Mouse (Mus musculus): Measurements from ENCODE around the gene Vipas39.
"Not testable (repeated sequence)": the region's sequence is repeated elsewhere in the genome, so short reads cannot be mapped to it uniquely, and the experiment has no call there.

Gene Vipas39

GRCm38 (mm10) chr12:87266827-87267603 is 959 bp upstream of the Vipas39 start:
- no peak for DNase-seq

DNA sequence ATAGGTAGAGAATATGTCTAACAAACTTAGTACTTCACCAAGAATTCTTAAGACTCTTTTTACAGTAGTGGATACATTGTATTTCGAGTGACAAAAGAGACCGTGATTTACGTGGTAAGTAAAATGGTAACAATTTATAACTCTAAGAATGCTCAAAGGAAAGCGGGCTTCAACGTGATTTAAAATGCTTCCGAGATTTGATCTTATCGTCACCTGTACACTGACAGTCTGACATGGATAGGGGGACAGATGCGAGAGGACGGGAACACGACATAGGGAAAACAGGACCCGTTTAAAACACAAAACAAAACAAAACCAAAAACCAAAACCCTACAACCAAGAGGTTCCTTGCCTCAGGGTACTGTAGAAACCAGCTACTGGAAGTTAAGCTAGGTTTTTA is 612 bp downstream of the Vipas39 start:
- DNase-seq: no peak

DNA sequence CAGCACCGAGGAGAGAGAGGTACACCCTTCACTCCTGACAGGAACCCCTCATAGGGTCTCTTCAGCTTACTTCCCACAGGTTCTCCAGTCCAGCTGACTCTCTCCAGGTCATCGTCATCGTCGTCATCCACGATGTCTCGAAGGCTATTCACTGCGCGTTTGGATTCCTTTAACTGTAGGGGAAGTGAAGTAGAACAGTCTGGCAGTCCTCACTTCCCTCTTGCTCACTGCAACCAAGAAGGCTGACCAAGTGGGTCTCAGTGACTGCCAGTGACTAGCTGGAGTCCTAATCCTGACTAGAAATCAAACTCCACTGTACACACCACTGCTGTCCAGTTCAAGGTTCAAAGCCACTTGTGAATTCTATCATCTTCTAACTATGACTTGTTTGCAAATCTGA is 5.5 kb downstream of the Vipas39 start:
- no peak for DNase-seq

DNA sequence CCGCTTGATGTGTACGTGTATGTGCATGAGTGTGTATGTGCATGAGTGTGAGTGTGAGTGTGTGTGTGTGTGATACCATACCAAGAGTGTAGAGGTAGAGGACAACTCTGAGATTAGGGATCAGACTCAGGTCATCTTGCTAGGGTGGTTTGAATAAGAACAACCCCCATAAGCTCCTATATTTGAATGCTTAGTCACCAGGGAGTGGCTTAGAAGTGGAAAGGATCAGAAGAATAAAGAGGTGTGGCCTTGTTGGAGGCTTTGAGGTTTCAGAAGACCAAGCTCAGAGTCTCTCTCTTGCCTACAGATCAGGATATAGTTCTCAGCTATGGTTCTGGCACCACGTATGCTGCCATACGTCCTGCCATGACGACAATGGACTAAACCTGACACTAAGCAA is 9.4 kb downstream of the Vipas39 start:
- DNase-seq: no peak

- no peak for DNase-seq
These were observed 12.2 kb downstream of the Vipas39 start for GRCm38 (mm10) chr12:87253878-87254277.

GRCm38 (mm10) chr12:87250161-87250560 is 15.9 kb downstream of the Vipas39 start:
- DNase-seq: no peak

GRCm38 (mm10) chr12:87238632-87239031 is 27.4 kb downstream of the Vipas39 start, which contains the start of gene Noxred1:
TSS of gene Noxred1 (minus strand) at chr12:87238732.
- DNase-seq: no peak

DNA sequence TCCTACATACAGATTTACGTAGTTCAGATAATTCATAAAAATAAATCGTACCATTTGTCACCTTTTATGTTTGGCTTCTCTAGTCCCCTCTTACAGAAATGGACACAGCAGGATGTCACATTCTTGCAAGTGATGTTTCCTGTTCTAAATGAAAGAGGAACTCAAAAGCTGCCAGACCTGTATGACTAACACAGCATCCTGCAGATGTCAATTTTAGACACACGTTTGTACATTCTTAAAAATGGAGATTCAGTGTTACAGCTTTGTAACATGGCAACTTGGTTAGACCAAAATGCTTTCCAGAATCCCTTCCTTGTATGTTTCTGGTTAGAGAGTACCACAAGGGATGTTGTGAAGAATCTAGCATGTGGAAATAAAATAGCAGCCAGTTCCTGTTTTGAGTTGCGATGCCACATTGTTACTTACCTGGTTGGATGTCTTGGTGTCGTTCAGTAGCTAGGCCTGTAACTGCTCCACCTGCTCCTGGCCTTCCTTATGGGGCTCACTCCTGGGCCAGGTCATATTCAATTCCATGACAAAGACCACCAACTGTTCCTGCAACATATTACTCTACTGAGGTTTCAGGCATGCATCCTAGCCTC is 29.1 kb downstream of the Vipas39 start:
- no peak for DNase-seq

GRCm38 (mm10) chr12:87230379-87230895 is 35.6 kb downstream of the Vipas39 start:
- no peak for DNase-seq

- no peak for DNase-seq
These were observed 36.4 kb downstream of the Vipas39 start for GRCm38 (mm10) chr12:87229633-87230032.

DNA sequence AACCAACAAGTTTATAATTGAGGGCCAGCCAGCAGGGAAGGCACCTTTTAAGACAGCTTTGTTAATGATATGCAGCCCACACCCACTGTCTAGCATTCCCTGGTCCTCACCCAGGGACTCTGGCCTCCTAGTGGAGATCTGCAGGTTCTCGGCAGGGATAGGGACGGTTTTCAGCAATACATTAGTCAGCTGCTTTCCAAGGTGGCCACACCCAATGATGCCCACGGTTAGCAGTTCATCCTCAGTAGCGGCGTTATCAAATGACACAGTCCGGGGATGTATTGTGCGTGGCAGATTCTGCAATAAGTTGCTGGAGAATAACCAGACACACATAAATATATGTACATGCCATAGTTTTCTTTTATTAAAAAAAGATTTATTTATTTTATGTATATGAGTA is 39.3 kb downstream of the Vipas39 start:
- no peak for DNase-seq

DNA sequence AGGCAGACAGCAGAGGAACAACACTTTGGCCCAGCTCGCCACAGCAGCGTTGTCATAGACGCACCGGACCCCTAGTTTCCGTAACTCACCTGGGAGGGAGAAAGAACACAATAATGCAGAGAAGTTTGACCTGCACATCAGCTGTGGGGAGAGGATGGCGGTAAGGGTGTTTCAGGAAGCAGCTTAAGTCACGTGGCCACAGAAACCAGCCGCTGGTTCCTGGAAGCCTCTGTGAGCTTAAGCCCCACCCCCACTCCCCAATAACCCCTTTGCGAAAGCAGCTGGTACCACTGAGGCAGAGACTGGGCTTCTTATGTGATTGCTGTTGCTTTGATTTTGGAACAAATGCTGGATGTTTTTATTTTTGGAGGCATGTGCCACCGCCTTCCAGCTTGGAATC is 41.1 kb downstream of the Vipas39 start:
- DNase-seq: no peak

DNA sequence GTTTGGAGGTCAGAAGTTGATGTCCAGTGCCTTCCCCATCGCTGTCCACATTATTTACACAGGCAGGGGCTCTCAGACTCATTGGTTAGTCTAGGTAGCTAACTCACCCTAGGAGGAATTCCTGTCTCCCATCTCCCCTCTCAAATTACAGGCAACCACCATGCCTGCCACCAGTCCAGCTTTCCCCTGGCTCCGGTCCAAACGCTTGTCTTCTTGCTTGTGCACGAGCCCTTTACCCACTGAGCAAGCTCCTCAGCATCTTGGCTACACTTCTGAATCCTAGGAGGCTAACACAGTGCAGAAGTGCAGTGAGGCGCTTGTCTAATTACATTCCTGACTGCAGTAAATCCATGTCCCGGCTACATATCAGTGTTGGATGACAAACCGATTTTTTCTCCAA is 46.7 kb downstream of the Vipas39 start:
- DNase-seq: no peak

DNA sequence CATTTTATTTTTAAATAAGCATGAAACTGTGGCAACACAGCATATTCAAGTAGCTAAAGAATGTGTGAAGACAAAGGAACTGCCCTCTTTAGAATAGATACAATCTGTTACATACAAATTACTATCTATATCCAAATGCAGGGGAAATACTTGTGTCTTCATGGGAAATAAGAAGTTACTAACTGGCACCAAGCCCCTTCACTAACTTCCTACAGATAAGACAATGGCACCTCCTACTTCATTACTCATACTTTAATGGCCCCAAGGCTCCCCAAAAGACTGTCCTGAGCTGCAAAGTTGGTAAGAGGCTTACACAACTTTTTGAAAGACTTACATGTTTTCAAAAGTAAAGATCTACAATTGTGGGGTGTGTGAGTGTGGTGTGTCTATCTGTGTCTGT is 48.5 kb downstream of the Vipas39 start:
- DNase-seq: no peak

- no peak for DNase-seq
These were observed 50.0 kb downstream of the Vipas39 start for GRCm38 (mm10) chr12:87216053-87216452.

GRCm38 (mm10) chr12:87212844-87213606 is 53.0 kb downstream of the Vipas39 start:
- no peak for DNase-seq

- DNase-seq: not testable (repeated sequence)
These were observed 60.3 kb downstream of the Vipas39 start for GRCm38 (mm10) chr12:87205789-87206188.

DNA sequence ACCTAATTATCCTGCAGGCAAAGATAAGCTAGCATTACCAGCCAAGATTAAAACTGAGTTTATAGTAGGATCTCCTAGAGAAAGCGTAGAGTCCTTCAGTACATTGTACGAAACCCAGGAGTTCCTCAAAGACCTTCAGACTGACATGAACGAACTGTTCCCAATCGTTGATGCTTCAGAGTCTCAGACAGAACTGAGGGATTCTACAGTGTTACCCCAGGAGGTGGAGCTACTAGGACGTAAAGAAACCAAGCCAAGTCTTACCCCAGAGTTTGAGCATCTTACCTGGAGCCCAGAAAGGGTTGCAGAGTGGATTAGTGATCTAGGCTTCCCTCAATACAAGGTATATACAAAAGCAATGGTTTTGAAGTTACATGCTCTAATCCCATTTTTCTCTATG is 64.4 kb downstream of the Vipas39 start:
- DNase-seq: no peak

- DNase-seq: peak; percentile 89
These were observed 66.0 kb downstream of the Vipas39 start, which contains the start of gene Tmed8 for GRCm38 (mm10) chr12:87199973-87200586. TSS of gene Tmed8 (minus strand) at chr12:87200454.

- peak; percentile 76 for DNase-seq
These were observed 66.7 kb downstream of the Vipas39 start, which contains the start of gene Samd15 for GRCm38 (mm10) chr12:87199206-87199972. TSS of gene Samd15 (plus strand) at chr12:87199723.

GRCm38 (mm10) chr12:87198792-87199191 is 67.3 kb downstream of the Vipas39 start:
- no peak for DNase-seq

GRCm38 (mm10) chr12:87196310-87196709 is 69.7 kb downstream of the Vipas39 start:
- no peak for DNase-seq
